Mouse (Mus musculus): Measurements from ENCODE around the gene Ppp1r13b. TPM values are rescaled to one million over a fixed set of nuclear protein-coding genes. Genes with fewer than 3 reads are reported as not detected.

Gene Ppp1r13b
- polyA plus RNA-seq, 1 experiment, result 0.81 TPM

- Histone ChIP-seq H3K9me3 (ENCODE audit: control insufficient read depth, low read length) (no peaks in the 10 kb centered on the region), H3K36me3 (ENCODE audit: control insufficient read depth) (peaks cover 92% of the 10 kb centered on the region), H3K4me1 (ENCODE audit: control insufficient read depth) (peaks cover 26% of the 10 kb centered on the region), H3K27me3 (ENCODE audit: control insufficient read depth) (no peaks in the 10 kb centered on the region), H3K4me3 (replicated peaks) (no peak overlapping the region)
- TF ChIP-seq GATA1 (IDR thresholded peaks at IDR 0.05; ENCODE audit: low read length), result no peak
- TF ChIP-seq TAL1 (IDR thresholded peaks at IDR 0.05; ENCODE audit: low read length), result no peak
These were observed 120.9 kb downstream of the Ppp1r13b start for GRCm38 (mm10) chr12:111787015-111787414.

DNA sequence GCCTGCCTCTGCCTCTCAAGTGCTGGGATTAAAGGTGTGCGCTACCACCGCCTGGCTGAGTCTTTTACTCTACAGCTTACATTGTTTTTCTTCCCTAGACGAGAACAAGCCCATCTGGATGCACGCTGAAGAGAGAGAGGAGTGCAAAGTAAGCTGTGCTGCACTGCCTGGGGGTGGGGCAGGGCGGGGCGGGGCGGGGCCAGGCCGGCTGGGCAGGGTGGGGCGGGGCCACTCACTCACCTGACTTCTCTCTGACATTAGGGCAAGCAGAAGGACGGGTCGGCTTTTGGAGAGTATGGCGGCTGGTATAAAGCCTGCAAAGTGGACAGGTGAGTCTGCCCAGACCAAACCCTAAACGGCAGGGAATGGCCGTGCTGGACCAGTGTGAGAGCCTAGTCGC is 122.7 kb downstream of the Ppp1r13b start:
- Histone ChIP-seq H3K9me3 (ENCODE audit: control insufficient read depth, low read length) (no peaks in the 10 kb centered on the region), H3K4me3 (replicated peaks) (no peak overlapping the region), H3K36me3 (ENCODE audit: control insufficient read depth) (peaks cover 93% of the 10 kb centered on the region), H3K27me3 (ENCODE audit: control insufficient read depth) (no peaks in the 10 kb centered on the region), H3K4me1 (ENCODE audit: control insufficient read depth) (peaks cover 26% of the 10 kb centered on the region)
- no peak for TF ChIP-seq GATA1 (IDR thresholded peaks at IDR 0.05; ENCODE audit: low read length)
- TF ChIP-seq TAL1 (IDR thresholded peaks at IDR 0.05; ENCODE audit: low read length), result no peak

DNA sequence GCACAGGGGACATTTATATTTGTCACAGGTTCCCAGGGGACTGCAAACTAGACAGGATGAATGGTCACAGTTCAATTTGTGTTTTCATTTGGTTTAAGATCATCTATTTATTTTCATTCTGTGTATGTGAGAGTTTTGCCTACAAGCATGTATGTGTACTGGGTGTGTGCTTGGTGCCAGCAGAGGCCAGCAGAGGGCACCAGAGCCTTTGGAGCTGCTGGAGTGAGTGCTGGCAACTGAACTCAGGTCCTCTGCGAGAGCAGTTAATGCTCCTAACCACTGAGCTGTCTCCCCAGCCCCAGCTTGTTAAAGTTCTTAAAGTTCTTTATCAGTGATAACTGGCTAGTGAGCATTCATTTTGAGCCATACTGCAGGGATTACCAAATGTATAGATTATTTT is 128.4 kb downstream of the Ppp1r13b start:
- peaks cover 5% of the 10 kb centered on the region for H3K4me1 ChIP-seq (ENCODE audit: control insufficient read depth)
- TF ChIP-seq GATA1 (IDR thresholded peaks at IDR 0.05; ENCODE audit: low read length), result no peak
- TF ChIP-seq TAL1 (IDR thresholded peaks at IDR 0.05; ENCODE audit: low read length), result no peak
- no peak overlapping the region for H3K4me3 ChIP-seq (replicated peaks)
- H3K27me3 ChIP-seq (ENCODE audit: control insufficient read depth), result no peaks in the 10 kb centered on the region
- peaks cover 95% of the 10 kb centered on the region for H3K36me3 ChIP-seq (ENCODE audit: control insufficient read depth)
- H3K9me3 ChIP-seq (ENCODE audit: control insufficient read depth, low read length), result peaks cover 6% of the 10 kb centered on the region

Other genes starting within 250 kb of the Ppp1r13b start
- 0.38 and 0.69 TPM in 2 replicates for gene Ckb, start 235.8 kb downstream of the Ppp1r13b start, polyA plus RNA-seq (2012)
- 0.69 and 0.96 TPM in 2 replicates for gene Trmt61a, start 230.0 kb downstream of the Ppp1r13b start, polyA plus RNA-seq (2012)
- 0.63 and 1.1 TPM in 2 replicates for gene Bag5, start 194.9 kb downstream of the Ppp1r13b start, polyA plus RNA-seq (2012)
- 7.8 and 8.4 TPM in 2 replicates for gene Apopt1, start 194.8 kb downstream of the Ppp1r13b start, polyA plus RNA-seq (2012)
- 2.9 and 3.9 TPM in 2 replicates for gene Klc1, start 149.3 kb downstream of the Ppp1r13b start, polyA plus RNA-seq (2012)
- 0.85 and 1.6 TPM in 2 replicates for gene Xrcc3, start 94.2 kb downstream of the Ppp1r13b start, polyA plus RNA-seq (2012)
- gene Zfyve21, start 93.9 kb downstream of the Ppp1r13b start, polyA plus RNA-seq (2012), result 1.7 TPM in 2 replicates
- 3.3 and 4.1 TPM in 2 replicates for gene Atp5mpl, start 58.9 kb upstream of the Ppp1r13b start, polyA plus RNA-seq (2012)
- not detected in 2 replicates for gene Tdrd9, start 63.4 kb upstream of the Ppp1r13b start, polyA plus RNA-seq (2012)
- not detected in 2 replicates for gene Rd3l, start 73.2 kb upstream of the Ppp1r13b start, polyA plus RNA-seq (2012)
- not detected in 2 replicates for gene Aspg, start 198.6 kb upstream of the Ppp1r13b start, polyA plus RNA-seq (2012)
- 0.01 TPM in 1 of 2 replicates, not detected in the other for gene Kif26a, start 238.1 kb upstream of the Ppp1r13b start, polyA plus RNA-seq (2012)